Mouse (Mus musculus): ENCODE results near the gene Usp10. TPM values are rescaled to one million over a fixed set of nuclear protein-coding genes. Genes with fewer than 3 reads are reported as not detected.

The Usp10 gene
- polyA plus RNA-seq, 1 experiment from 2014 or later: 112 TPM

Other genes starting within 250 kb of the Usp10 start
- 3.1 and 3.5 TPM in 2 replicates for gene Wfdc1, start 244.0 kb upstream of the Usp10 start, polyA plus RNA-seq (2016; fragmentation: Nextera tagmentation; extraction: Ambion mirVana)
- gene Atp2c2, start 210.4 kb upstream of the Usp10 start, polyA plus RNA-seq (2016; fragmentation: Nextera tagmentation; extraction: Ambion mirVana): 0.33 and 0.38 TPM in 2 replicates
- 14.6 and 14.8 TPM in 2 replicates for gene Tldc1, start 131.9 kb upstream of the Usp10 start, polyA plus RNA-seq (2016; fragmentation: Nextera tagmentation; extraction: Ambion mirVana)
- gene Cotl1, start 69.8 kb upstream of the Usp10 start, polyA plus RNA-seq (2016; fragmentation: Nextera tagmentation; extraction: Ambion mirVana): 40.6 and 54.2 TPM in 2 replicates
- 10.3 and 12.5 TPM in 2 replicates for gene Klhl36, start 48.1 kb upstream of the Usp10 start, polyA plus RNA-seq (2016; fragmentation: Nextera tagmentation; extraction: Ambion mirVana)
- gene Gm20388, start 481 bp downstream of the Usp10 start, polyA plus RNA-seq (2016; fragmentation: Nextera tagmentation; extraction: Ambion mirVana): 4.0 TPM in 1 of 2 replicates, not detected in the other
- gene Crispld2, start 82.1 kb downstream of the Usp10 start, polyA plus RNA-seq (2016; fragmentation: Nextera tagmentation; extraction: Ambion mirVana): 3.7 and 4.1 TPM in 2 replicates
- 33.9 and 34.9 TPM in 2 replicates for gene Zdhhc7, start 191.1 kb downstream of the Usp10 start, polyA plus RNA-seq (2016; fragmentation: Nextera tagmentation; extraction: Ambion mirVana)
- gene 6430548M08Rik, start 203.8 kb downstream of the Usp10 start, polyA plus RNA-seq (2016; fragmentation: Nextera tagmentation; extraction: Ambion mirVana): 13.8 and 14.4 TPM in 2 replicates